Mouse (Mus musculus) lung, postnatal 0 days (tissue): ENCODE results near the gene Nav1.

ENCODE experiments used
- CTCF ChIP-seq: IDR thresholded peaks from 2 replicates; pipeline ENCODE4 v1.5.1; 2016; ENCODE audit warnings: antibody characterized with exemption, mild to moderate bottlenecking
- EP300 ChIP-seq: IDR thresholded peaks from 2 replicates; pipeline ENCODE4 v1.6.1; 2016; ENCODE audit warnings: antibody characterized with exemption, mild to moderate bottlenecking, control low read depth

DNA sequence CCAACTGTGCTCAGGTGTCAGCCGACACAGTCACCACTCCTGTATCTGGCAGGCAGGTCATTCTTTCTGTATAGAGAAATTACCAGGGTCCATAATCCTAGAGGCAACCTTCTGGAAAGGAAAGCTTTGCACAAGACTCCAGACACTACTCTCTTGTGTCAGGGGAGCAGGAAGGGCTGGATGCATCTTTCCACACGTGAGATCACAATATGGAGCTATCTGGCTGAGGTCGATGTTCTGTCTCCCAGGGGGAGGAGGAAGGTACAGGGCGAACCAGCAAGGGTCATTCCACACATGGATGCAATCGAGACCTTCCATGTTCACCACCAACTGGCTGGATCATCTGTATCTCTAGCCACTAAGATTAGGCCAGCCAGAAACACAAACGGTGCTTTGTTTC, 113.2 kb downstream of the Nav1 start:
- TF ChIP-seq CTCF = no peak
- TF ChIP-seq EP300 = no peak
